Mouse (Mus musculus): ENCODE data around the gene Por.

Gene Por

DNA sequence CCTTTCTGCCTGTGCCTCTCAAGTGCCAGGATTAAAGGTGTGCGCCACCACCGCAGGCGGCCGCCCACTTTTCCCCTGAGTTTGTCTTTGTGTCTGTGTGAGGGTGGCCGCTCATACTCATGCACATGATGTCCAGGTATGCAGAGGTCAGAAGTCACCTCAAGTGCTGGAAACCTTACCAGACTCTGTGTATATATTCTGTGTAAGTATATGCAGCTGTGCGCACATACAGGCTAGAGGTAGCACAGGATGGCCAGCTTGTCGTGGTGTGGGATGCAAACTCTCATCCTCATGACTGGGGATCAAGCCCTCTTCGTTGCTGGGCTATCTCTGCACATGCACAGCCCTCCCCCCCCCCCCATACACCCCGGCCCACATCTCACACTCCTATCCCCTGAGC, 58.0 kb downstream of the Por start:
- no peak for DNase-seq (ENCODE audit: low read depth)

DNA sequence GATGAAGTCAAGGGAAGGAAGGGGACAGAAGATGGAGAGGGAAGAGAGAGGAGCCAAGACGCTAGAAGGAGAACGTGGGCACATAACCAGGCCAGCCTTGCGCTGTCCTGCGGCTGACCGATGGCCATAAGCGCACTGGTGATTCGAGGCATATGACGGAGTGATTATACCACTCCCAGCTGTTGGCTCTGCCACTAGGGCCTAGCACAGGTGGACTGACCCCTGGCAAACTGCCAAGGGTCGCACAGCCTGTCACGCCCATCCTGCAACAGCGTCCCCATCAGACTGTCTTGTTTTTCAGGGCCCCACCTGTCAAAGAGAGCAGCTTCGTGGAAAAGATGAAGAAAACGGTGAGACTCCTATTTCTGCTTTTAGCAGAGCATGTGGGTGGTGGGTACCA, 58.5 kb downstream of the Por start:
- no peak for DNase-seq (ENCODE audit: low read depth)

DNA sequence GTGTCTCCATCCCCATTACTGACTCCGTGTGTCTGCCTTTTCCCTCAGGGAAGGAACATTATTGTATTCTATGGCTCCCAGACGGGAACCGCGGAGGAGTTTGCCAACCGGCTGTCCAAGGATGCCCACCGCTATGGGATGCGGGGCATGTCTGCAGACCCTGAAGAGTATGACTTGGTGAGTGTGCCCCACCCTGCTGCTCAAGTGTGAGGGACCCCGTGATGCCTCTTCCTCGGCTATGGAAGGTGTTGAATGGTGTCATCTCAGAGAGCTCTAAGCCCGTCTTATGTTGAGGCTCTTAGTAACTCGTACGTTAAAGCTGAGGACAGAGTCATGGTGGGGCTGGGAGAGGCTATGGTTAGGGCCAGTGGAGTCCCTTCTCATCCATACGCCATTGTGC, 59.5 kb downstream of the Por start:
- no peak for DNase-seq (ENCODE audit: low read depth)

DNA sequence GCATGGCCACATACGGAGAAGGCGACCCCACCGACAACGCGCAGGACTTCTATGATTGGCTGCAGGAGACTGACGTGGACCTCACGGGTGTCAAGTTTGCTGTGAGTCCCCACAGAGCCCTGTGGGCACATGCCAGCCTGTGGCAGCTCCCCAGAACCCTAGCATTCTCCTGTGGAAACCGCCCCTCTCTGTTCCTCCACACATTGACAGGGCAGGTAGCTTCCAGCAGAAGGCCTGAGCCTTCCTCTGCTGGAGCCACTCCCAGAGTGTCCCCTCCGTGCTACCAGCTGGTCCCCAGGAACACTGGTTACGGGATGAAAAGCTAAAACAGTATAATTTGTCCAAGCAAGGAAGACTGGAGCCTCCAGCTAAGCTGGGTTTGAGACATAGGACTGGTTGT, 60.4 kb downstream of the Por start:
- DNase-seq (ENCODE audit: low read depth): no peak

DNA sequence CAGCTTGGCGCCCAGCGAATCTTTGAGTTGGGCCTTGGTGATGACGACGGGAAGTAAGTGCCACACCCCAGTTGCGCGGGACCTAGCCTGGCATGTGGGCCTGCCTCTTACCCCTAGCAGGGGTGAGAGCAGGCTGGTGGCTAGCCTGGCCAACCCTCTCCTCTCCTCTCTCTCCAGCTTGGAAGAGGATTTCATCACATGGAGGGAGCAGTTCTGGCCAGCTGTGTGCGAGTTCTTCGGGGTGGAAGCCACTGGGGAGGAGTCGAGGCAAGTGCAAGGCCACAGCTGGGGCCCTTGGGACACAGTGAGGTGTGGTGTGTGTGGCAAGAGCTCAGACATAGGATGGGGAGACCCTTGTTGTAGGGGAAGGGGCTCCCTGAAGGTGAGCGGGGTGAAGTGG, 61.1 kb downstream of the Por start:
- DNase-seq (ENCODE audit: low read depth): no peak

DNA sequence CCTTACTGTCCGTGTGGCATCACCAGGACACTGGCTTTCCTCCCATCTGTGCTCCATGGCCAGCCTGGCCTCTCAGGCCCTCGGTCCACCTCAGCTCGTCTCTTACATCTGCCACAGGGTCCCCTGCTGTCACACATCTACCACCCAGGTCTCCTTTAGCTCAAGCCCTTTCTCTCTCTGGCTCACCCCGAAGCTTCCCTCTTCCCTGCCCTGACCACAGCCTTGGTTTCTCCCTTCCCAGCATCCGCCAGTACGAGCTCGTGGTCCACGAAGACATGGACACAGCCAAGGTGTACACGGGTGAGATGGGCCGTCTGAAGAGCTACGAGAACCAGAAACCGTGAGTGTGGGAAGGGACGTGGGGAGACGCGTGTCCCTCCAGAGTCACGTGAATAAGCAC, 61.5 kb downstream of the Por start:
- no peak for DNase-seq (ENCODE audit: low read depth)

DNA sequence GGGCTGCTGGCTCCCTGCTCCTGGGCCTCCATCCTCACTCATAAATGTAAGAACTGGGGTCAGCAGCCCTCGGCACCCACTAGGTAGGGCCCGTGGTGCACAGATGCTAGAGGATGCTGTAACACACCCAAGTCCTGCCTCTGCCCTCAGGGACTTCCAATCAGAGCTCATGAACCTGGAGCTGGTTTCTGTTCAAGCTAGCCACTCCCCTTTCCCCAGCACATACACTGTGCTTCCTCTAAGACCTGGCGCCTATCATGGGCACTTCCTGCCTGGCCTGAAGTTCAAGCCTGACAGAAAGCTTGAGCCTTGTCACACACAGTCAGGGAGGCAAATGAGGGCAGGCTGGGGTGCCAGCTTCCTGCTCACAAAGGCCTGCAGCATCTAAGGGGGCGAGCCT, 63.2 kb downstream of the Por start:
- no peak for DNase-seq (ENCODE audit: low read depth)

DNA sequence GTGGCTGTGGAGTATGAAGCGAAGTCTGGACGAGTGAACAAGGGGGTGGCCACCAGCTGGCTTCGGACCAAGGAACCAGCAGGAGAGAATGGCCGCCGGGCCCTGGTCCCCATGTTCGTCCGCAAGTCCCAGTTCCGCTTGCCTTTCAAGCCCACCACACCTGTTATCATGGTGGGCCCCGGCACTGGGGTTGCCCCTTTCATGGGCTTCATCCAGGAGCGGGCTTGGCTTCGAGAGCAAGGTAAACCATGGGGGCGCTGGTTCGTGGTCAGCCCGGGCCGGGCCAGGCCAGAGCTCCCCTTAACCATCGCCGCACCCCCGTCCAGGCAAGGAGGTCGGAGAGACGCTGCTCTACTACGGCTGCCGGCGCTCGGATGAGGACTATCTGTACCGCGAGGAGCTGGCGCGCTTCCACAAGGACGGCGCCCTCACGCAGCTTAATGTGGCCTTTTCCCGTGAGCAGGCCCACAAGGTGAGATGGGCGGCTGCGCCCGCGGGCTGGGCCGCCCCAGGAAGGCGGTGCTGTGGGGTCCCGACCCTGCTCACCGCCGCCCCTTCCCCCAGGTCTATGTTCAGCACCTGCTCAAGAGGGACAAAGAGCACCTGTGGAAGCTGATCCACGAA, 64.3 kb downstream of the Por start:
- no peak for DNase-seq (ENCODE audit: low read depth)

DNA sequence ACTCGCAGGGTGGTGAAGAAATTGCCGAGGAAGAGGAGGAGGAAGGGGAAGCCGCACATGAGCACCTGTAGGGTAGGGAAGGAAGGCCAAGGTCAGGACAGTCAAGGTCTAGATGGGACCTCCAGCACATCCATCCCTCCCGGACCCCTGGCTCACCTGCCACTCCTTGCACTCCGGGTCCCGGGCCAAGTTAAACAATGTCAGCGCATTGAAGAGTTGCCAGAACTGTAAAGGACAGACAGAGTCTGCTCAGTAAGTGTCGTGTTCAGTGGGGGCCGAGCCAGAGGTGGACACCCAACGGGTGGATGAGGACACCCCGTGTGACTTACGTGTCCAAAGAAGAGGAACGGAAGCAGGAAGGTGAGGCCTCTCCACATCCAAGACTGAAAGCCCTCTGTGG, 65.9 kb downstream of the Por start:
- DNase-seq (ENCODE audit: low read depth): no peak

DNA sequence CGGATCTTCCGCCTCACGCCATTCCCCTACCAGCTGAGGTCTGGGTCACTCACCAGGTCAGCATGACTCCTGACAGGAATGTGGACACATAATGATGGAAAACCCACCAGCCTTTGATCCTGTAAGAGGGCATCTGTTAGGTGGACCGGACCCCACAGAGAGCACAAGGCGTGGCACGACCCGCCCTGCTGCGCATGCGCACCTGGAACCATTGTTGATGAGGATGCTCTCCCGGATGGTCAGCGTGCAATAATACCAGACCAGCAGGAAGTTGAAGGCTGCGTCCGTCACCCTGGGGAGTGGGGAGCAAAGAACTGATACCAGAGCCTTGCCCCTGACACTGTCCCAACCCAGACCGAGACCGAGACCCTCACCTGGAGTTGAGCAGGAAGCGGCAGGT, 66.7 kb downstream of the Por start:
- no peak for DNase-seq (ENCODE audit: low read depth)

DNA sequence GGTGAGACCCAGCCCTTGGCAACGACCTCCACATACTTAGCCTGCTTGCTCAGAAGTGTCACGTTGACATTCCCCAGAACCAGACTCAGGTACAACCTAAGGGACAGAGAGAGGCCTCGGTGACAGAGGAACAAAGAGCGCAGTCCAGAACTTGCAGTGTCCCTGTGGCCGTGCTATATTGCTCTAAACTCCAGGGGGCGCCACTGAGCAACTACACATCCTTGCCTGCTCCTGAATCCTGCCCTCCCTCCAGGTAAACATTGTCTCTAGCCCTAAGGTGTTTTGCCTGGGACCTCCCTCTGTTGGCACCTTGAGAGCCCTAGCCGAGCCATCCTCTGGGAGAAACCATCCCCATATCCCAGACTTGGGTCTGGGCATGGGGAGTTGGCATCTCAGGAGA, 67.3 kb downstream of the Por start:
- DNase-seq (ENCODE audit: low read depth): no peak

DNA sequence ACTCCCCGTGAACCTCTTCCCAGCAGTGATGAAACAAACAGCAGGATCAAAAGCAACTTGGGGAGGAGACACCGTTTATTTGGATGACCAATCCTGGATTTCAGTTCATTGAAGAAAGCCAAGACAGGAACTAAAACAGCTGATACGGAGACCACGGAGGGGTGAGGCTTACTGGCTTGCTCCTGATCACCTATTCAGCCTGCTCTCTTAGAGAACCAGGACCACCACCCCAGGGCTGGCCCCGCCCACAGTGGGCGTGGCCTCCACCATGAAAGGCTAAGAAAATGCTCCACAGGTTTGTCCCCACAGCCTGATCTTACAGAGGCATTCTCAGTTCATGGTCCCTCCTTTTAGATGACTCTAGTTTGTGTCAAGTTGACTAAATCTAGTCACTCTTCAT, 68.4 kb downstream of the Por start:
- DNase-seq (ENCODE audit: low read depth): no peak

DNA sequence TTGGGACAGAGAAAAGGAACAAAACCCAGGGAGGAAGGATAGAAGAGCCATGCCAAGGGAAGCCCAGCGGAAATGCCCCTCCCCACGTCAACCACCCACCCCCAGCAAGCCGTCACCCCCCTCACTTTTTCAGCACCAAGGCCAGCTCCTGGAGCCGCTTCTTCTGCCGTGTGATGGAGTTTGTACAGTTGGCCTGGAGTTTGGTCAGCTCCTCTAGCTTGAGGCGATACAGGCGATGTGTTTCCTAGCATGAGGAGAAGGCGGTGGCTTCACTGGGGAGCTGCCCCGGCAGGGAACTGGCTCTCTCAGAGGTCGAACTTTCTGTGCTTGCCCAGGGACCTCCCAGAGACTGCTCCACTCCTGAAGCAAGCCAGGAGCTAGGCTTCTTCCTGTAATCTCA, 72.3 kb downstream of the Por start:
- peak; percentile 19 for DNase-seq (ENCODE audit: low read depth)

DNA sequence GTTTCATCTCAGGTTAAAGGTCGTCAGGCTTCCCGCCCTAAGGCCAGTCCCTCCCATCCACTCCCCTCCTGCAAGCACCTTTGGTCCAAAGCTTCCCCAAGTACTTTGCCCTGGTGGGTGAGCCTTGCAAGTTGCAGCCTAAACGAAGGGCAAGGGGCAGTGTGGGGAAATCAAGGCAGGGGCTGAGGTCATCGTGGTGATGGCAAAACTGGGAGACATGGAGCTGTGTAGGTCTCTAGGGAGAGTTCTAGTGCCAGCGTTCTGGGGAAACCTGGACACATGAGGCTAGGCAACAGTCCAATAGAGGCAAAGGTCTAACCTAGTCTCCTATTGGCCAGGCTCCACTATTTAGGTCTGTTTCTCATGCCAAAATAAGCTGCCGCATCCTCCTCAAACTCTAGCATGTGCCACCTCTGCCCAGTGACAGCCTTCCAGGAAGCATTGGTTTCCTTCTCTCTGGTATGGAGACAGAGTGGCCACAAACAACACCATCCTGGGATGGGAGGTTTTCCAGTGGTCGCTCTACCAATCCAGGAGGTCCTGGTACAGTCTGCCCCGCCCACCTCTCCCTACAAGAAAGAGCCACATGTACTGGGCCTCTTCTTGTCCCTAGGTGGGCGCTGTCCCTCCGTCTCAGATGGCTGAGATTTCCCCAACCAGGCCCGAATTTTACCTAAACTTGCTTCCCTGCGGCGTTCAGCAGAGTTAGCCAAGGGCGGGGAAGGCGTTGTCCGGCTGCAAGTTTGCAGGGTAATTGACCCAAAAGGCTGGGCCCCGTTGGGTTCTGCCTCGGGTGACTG, 73.3 kb downstream of the Por start:
- no peak for DNase-seq (ENCODE audit: low read depth)

DNA sequence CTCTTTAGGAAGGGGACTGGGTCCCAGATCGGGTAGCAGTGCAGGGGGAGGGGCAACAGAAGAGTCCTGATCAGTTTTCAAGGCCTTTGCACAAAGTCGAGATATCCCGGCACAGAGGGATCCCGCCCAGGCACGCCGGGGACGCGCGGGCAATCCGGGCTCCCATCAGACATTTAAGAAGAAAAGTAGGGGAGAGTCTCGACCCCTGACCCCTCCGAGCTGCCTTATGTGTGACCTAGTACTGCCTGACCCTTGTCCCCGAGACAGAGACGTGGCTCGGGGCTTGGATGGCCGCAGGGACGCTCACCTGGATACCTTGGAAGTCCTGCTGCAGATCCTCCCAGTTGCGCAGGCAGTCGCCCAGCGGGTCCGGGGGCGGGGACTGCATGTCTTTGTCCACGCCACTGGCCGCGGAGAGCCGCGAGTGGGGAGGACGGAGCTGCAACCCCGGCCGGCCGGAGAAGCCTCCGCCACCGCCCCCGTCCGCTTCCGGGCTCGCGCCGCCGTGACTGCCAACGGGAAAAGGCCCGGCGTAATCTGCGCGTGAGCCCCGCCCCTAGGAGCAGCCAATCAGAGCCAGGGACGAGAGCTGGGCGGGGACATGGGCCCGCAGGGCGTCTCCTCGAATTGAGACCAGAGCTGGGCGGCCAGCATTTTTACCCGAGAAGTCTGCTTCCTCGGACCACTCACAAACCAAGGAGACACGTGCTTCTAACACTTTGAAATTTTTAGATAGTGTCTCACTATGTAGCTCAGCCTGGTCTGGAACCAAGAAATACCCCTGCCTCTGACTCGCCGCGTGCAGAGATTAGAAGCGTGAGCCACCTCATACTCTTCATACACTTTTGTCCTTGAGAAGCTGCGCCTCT, 74.1 kb downstream of the Por start, which contains the start of gene Tmem120a:
TSS of gene Tmem120a (minus strand) at position 708 of the 869 bp plus-strand sequence.
- DNase-seq (ENCODE audit: low read depth): peak; percentile 90

DNA sequence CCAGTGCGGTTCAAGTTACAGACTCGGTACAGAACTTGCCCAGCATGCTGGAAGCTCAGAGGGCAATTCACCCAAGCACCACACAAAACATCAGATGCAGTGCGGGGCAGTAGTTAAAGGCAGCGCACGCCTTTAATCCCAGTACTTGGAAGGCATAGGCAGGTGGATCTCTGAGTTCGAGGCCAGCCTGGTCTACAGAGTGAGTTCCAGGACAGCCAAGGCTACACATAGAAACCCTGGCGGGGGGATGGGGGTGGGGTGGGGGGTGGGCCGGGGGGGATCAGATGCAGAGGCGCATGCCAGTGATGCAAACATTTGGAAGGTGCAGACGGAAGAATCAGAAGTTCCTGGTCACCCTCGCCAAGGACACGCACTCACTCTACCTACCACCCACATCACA, 74.9 kb downstream of the Por start:
- DNase-seq (ENCODE audit: low read depth): no peak

DNA sequence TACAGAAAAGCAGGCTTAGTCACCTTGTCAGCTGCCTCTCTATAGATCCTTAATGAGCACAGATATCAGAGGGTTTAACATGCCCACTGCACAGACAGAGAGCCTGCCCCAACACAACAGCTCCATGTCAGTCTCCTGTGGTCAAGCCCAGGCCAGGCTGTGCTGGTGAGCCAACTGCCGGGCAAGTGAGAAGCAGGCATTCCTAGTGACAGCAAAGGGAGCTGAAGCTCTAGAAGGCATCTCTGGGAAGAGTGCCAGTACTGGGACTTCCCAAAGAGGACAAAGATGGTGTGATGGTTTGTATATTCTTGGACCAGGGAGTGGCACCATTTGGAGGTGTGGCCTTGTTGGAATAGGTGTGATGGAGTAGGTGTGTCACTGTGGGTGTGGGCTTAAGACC, 81.2 kb downstream of the Por start:
- no peak for DNase-seq (ENCODE audit: low read depth)

DNA sequence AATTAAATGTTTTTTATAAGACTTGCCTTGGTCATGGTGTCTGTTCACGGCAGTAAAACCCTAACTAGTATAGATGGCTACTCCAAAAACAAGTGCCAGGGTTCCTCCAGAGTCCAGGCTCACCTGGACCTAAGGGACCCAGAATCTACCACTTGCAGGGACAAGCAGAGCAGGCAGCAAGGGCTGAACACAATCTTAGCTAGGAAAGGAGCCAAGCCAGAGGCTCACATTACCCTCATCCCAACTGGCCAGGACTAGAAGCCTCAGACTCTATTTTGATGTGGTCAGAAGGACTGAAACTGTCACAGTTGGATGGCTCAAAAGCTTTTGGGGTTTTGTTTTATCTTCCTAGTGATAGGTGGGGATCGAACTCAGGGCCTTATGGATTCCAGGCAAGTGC, 81.8 kb downstream of the Por start:
- no peak for DNase-seq (ENCODE audit: low read depth)

DNA sequence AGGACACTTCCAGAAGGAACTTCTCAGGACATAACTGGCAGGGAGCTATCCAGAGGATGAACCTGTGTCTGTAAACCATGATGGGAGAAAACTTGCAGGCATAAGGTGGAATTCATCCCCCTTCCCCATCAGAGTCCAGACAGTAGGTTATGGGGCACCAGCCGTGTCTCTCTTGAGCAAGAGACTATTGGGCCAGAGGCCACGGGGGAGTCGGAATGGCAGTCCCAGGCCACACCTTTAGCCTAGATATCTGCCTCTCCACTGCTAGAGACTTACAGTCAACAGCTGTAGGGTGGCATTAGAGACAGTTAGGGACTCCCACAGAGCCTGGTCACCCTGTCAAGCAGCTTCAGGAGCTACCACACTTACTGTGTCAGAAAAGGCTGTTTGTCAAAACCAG, 92.0 kb downstream of the Por start:
- no peak for DNase-seq (ENCODE audit: low read depth)

DNA sequence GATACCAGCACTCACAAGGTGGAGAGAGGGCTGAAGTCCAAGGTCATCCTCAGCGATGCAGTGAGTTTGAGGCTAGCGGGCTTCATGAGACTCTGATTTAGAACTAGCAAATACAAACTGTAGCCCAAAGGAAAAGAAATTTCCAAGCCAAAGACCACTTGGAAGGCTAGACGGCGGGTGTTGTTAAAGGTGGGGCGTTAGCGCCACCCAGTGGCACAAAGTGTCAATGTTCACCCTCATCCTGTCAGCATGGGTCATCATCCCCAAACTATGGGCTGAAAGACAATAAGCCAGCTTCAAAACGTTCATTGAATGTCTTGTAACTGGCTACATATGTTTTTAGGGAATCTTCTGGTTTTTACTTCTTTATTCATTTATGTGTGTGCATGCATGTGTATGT, 93.7 kb downstream of the Por start:
- peak; percentile 43 for DNase-seq (ENCODE audit: low read depth)

DNA sequence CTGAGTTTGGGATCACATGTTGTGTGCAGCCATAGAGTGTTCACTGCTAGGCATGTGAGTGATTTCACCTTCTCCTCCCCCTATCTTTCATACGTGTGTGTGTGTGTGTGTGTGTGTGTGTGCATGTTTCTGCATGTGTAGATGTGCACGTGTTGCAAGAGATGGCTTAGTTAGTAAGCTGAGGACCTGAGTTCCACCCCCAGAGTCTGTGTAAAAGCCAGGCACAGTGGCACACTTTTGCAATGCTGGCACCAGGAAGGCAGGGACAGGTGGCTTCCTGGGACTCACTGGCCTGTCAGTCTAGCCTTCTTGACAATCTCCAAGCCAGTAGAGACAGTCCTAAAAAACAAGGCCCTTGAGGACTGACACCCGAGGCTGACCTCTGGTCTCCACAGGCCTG, 95.1 kb downstream of the Por start:
- no peak for DNase-seq (ENCODE audit: low read depth)

DNA sequence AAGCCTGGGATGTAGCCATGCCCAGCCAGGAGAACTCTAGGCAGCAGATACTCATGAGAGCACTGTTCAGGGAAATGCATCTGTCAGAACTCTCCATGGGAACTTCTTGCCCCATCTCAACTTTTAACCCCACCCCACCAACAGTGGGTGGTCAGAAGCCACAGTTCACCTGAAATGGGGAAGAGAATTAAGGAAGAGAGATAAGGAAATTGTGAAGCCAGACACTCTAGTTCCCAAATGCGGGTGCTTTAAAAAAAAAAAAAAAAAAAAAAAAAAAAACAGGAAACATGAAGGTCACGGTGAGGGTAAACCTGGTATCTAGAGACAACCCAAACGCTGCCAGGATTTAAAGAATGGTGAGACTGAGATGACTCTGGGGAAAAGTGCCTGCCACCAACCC, 102.7 kb downstream of the Por start:
- no peak for DNase-seq (ENCODE audit: low read depth)

DNA sequence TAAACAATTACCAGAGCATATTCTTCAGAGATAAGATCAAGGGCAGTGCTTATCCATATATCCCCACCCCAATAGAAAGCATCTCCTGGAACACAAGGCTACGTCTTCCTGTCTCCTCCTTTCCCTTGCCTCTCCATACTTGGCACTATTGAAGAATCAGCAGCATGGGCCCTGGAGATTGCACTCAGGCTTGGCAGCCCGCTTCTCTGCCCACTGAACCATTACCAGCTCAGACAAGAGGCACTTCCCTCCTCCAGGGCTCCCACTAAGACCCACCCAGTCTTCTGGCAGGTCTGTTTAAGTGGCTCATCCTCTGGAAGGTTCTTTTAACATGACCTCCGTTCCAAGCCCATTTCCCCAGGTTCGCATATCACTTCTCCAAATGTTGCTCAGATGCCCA, 106.7 kb downstream of the Por start:
- DNase-seq (ENCODE audit: low read depth): no peak

Measured in c-Kit-positive CD71-positive TER-119-negative erythroid progenitor cells, embryonic 14.5 days (primary cell).